Mouse (Mus musculus) spleen, adult 2 months (tissue): Measurements from ENCODE around the gene Pbx1.

Experiments
- CTCF ChIP-seq: fragments of 200-500 bp; IDR thresholded peaks from 2 replicates; pipeline ENCODE4 v1.5.1; 2011; ENCODE audit warnings: mild to moderate bottlenecking, inconsistent platforms; ENCODE audit not compliant: insufficient read depth, insufficient read length, insufficient replicate concordance; ENCODE audit errors: extremely low read depth
- POLR2A ChIP-seq: fragments of 200-500 bp; IDR thresholded peaks from 2 replicates; pipeline ENCODE4 v1.6.1; 2011; ENCODE audit warnings: low read depth, low read length, inconsistent platforms

GRCm38 (mm10) chr1:168381451-168381850 lies 50.6 kb downstream of the Pbx1 start:
- TF ChIP-seq POLR2A (no peak), CTCF (no peak)
